Mouse (Mus musculus) frontal cortex, postnatal 10 days (tissue): ENCODE data around the gene Fbf1.
"Not testable (repeated sequence)": the region's sequence is repeated elsewhere in the genome, so short reads cannot be mapped to it uniquely, and the experiment has no call there.

Experiments used
- DNase-seq, 2 experiments: peaks; one replicate each; pipeline ENCODE4 v3.0.0; 2022; ENCODE audit warnings: low spot score in 2 of 2, mixed read lengths in 1 of 2

The Fbf1 gene

GRCm38 (mm10) chr11:116107777-116108285 is 60.1 kb downstream of the Fbf1 start:
- DNase-seq, result no peak

- DNase-seq, result no peak
Observed at GRCm38 (mm10) chr11:116106963-116107776, 60.8 kb downstream of the Fbf1 start.

GRCm38 (mm10) chr11:116106154-116106962 is 61.6 kb downstream of the Fbf1 start:
- no peak for DNase-seq

GRCm38 (mm10) chr11:116105065-116105464 is 62.9 kb downstream of the Fbf1 start:
- no peak for DNase-seq

GRCm38 (mm10) chr11:116104006-116104646 is 63.8 kb downstream of the Fbf1 start:
- no peak for DNase-seq

GRCm38 (mm10) chr11:116103572-116103971 is 64.4 kb downstream of the Fbf1 start:
- DNase-seq, result no peak

- DNase-seq, result no peak
Observed at GRCm38 (mm10) chr11:116102472-116102871, 65.5 kb downstream of the Fbf1 start.

- DNase-seq, result no peak
Observed at GRCm38 (mm10) chr11:116101931-116102381, 66.0 kb downstream of the Fbf1 start.

- no peak for DNase-seq
Observed at GRCm38 (mm10) chr11:116100839-116101238, 67.1 kb downstream of the Fbf1 start.

GRCm38 (mm10) chr11:116100385-116100784 is 67.6 kb downstream of the Fbf1 start:
- no peak for DNase-seq

GRCm38 (mm10) chr11:116099462-116099861 is 68.5 kb downstream of the Fbf1 start:
- no peak for DNase-seq

- no peak for DNase-seq
Observed at GRCm38 (mm10) chr11:116098711-116099460, 69.1 kb downstream of the Fbf1 start.

GRCm38 (mm10) chr11:116096213-116097108 is 71.5 kb downstream of the Fbf1 start:
- no peak for DNase-seq

- no peak for DNase-seq
Observed at GRCm38 (mm10) chr11:116095573-116095972, 72.4 kb downstream of the Fbf1 start.

GRCm38 (mm10) chr11:116093771-116094565 is 74.0 kb downstream of the Fbf1 start:
- no peak for DNase-seq

GRCm38 (mm10) chr11:116092959-116093358 is 75.0 kb downstream of the Fbf1 start:
- not testable (repeated sequence) for DNase-seq
